Mouse (Mus musculus): ENCODE measurements at regions not wholly inside any gene's neighbourhood (a gene's known extent, or its start where the extent isn't known, plus 50 kb on each side); places are given as distances from the start of the nearest gene placed in this dataset.
A peak's percentile ranks its signal among the peaks of the same experiment; 100 is the strongest.

DNA sequence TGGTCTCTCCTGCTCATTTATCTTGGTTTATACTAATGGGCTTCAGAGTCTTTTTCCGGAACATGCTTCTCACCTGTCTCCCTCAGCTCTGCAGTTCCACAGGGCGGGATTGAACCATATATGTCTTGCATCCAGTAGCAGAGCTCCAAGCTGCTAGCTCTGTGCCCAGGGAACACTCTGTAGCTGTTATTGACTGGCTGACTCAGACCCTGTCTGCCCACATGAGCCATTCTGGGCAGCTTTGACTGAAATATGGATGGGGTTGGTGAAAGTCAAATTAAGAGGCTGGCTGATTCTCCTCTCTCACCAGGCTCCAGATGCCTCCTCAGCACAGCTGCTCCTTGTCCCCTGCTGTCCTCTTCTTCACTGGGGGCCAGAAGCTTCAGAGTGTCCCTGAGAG, 81.4 kb upstream of the Irf2bp2 start:
- DNase-seq: no peak

DNA sequence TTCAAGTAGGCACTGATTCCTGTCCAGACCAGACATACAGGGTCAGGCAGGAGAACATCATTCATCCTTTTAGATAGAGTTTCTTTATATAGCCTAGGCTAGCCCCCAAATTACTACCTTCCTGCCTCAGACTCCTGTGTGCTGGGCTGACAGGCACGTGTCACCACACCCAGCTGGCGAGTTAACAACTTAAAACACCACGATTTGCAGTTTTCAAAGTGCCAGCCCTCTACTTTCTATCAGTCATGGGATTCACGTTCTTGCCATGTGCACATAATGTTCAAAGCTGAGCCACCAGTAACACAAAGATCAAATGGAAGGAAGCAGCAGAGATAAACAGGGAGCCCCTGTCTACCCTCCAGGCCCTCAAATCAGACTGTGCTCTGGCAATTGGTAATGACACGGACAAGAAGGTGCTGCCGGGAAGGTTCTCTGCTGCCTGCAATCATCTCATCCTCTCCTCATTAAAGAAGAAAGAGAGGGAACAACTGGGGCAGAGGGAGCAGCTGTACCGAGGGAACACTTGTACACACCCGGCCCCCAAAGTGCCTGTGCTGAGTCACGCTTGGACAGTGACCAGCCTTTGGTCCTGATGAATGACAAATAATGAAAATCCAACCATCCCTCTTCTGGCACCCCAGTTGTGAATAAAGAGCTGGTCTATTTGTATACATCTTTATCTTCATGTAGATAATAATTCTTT, 79.4 kb upstream of the Irf2bp2 start:
- DNase-seq: no peak

DNA sequence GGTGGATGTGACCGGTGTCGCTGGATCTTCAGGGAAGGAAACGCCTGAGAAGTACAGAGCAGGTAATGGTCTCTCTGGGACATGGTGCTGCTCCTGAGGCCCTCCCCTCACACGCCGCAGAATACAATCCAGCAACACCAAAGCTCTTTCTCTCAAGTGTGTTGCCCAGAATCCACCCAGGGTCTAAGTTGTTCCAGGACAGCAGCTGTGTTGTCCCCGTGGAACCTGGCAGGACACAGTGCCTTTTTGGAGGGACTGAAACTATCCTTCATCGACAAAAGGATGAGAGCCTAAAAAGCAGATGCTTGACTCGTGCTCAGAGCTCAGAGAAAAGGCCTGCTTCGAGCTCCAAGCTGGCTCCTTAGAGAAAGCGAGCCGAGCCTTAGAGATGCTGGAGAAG, 77.8 kb upstream of the Irf2bp2 start:
- no peak for DNase-seq

DNA sequence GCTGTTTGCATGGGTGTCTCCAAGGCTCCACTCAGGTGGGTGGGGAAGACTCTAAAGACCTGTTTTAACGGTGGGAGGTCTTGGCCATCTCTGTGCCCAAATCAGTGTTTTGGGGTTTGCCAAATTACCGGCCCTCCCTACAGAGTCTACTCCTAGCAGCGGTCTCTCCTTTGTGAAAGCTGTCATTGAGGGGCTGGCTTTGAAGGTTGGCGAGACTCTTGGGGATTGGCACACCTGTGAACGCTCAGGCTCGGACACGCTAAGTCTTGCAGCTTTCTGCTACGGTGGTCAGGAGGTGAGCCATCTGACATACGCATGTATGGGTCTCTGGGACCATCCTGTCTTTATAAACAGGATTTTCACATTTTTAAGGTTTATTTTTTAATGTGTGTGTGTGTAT, 76.1 kb upstream of the Irf2bp2 start:
- no peak for DNase-seq

DNA sequence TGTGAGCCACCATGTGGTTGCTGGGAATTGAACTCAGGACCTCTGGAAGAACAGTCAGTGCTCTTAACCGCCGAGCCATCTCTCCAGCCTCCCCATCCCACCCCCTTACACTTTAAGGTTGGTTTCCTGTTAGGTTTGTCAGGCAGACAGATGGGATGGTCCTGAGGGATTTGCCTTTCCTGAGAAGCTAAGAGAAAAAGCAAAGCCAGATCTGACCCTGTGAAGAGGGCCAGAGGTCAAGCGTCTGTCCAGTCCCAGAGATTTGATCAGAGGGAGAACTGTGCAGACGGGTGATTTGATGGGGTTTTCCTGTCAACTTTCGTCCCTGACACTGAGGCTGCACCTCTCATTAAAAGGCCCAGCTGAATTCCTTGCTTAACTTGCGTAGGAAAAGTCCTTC, 75.4 kb upstream of the Irf2bp2 start:
- no peak for DNase-seq

DNA sequence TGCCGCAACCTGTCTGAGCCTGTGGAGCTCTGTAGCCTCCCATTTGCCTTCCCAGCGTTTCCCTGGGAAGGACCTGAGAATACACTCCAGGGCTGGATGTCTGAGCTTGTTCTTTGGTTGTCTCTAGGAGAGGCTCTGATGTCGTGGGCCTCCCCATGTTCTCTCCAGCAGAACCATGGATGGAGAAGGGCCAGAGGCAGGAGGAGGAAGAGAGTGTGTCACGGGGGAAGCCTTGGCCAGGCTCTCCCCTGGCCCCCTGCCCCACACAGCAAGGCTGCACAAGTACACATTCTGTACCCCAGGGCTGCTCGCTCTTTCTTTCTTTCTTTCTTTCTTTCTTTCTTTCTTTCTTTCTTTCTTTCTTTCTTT, 74.9 kb upstream of the Irf2bp2 start:
- no peak for DNase-seq

DNA sequence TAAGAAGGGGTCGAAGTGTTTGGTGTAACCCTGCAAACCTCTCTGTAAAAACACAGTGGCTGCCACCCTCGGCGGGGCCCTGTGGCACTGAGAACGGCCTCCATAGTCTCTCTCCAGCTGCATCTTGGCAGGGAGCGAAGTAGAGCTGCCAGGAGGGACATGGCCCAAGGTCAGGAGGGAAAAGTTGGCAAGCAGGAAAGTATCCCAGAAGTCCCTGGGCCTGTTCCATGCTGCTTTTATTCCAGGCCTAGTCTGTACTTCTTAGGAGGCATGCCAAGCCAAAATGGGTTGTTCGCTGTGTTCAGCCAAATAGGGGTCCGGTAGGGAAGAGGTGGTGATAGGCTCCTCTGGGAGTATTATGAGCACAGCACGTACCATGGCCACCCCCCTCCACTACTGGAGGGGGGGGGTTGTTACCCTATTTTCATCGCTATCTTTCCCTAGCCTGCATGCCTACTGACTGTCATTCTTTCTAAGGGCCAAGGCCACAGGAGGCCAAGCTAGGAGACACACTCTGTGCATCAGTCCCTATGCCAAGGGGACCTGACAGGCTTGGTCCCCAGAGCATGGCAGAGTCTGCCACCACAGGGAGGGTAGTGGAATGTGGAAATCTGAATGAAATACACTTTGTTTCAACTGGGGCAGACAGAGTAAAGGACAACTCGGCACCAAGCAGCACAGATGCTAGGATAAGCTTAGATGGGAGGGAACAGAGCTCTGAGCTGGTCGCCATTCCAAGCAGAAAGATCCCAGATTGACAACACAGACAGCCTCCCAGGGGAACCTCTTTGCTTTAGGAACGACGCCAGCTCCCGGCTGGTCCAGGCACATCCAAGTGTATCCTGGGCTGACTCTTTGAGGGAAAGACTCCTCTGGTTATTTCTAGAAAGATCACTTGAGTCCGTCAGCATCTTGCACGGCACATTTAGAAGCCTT, 74.2 kb upstream of the Irf2bp2 start:
- DNase-seq: peak; percentile 64

DNA sequence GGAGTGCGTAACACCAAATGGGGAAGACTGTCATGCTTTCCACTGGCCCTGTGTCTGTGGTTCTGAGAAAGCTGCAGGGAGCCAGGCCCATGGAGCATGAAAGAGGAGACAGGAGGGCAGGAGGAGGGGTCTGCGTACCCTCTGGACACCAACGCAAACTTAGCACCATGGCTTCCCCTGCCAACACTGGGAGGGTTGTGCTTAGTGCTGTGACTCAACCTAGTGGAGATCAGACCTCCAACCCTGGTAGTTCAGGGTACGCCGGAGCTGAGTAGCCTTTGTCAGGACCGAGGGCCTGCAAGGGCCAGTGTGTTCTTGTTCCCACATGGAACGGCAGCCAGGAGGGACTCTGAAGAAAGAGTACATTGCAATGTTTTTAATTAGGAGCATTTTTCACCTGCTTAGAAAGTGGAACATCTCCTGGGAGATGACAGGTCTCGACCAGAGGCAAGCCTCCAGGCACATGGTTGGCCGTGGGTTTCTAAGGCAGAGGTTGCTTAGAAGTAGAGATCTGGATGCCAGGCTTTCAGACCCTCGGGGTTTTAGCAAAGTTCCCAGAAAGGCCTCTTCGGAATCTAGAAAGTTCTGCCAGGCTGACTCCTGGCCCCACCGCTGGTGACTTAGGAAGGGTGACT, 73.4 kb upstream of the Irf2bp2 start:
- no peak for DNase-seq

DNA sequence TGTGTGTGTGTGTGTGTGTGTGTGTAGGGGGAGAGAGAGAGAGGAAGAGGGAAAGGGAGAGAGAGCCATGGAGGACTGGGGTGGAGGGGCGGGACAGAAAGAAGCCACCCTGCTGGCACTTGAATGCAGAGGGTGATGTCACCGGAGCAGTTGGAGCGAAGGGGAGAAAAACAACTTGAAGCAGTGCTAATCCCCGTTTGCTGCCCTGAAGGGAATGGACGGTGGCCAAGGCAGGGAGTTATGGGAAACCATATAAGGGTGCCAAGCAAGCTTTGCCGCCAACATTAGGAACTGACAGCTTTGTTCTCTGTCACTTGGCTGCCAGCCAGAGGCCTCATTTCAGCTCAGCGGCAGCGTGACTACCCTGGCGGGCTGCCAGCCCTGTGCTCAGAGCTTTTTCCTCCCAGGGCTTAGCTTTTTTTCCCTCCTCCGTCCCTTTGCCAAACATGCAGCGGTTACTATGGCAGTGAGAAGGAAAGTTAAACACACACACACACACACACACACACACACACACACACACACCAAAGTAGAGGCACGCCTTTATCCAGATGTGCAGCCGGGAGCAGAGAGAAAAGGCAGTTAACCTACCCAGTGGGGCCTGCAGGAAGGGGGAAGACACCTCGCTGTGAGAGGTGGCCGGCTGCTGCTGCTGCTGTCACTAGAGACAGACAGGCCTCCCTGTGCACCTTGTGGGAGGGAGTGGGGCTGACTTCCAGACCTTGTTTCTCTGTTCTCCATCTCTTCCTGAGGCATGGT, 72.7 kb upstream of the Irf2bp2 start:
- DNase-seq: peak; percentile 100

DNA sequence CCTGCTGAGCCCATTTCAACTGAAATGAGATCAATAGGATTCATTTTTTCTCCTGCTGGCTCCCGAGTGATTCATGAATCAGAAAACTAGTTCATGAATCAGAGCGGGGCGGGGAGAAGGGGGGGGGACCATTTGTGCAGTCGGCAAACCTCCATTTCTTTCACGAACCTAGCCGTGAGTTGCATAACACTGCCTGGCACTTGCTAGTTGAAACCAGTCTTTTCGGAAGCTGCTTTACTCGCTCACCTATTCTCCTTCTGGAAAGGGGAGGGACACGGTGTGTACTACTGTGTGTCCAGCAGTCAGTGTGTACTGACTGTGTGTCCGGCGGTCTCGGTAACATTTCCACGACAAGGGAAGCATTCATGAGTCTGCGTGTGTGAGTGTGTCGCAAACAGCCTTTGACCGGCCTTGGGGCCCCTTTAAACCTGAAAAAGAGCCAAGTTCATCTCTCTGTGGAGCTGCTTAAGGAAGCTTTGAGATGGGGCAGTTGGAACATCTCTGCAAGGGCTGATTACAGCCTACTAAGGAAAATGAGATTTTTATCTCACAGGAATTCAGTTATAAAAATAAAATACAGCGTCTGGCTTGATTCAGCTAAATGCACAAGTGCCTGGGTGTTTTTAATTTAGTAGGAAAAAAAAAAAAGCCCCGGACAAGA, 71.9 kb upstream of the Irf2bp2 start:
- DNase-seq: peak; percentile 78

DNA sequence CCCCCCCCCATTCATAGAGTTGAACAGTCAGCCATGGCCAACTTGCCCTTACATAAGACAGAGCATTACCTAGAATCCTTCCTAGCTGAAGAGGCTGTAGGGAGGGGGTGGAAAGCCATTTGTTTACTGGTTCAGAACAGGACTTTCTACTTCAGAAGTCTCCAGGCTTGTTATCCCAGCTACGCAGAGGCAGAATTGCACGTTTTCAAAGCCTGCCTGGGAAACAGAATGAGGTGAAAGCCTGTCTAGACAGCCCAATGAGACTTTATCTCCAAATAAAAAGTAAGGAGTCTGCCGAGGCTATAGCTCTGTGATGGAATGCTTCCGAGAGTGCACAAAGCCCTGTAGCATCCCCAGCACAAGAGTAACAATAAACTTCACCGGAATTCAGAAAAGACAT, 71.1 kb upstream of the Irf2bp2 start:
- DNase-seq: no peak

DNA sequence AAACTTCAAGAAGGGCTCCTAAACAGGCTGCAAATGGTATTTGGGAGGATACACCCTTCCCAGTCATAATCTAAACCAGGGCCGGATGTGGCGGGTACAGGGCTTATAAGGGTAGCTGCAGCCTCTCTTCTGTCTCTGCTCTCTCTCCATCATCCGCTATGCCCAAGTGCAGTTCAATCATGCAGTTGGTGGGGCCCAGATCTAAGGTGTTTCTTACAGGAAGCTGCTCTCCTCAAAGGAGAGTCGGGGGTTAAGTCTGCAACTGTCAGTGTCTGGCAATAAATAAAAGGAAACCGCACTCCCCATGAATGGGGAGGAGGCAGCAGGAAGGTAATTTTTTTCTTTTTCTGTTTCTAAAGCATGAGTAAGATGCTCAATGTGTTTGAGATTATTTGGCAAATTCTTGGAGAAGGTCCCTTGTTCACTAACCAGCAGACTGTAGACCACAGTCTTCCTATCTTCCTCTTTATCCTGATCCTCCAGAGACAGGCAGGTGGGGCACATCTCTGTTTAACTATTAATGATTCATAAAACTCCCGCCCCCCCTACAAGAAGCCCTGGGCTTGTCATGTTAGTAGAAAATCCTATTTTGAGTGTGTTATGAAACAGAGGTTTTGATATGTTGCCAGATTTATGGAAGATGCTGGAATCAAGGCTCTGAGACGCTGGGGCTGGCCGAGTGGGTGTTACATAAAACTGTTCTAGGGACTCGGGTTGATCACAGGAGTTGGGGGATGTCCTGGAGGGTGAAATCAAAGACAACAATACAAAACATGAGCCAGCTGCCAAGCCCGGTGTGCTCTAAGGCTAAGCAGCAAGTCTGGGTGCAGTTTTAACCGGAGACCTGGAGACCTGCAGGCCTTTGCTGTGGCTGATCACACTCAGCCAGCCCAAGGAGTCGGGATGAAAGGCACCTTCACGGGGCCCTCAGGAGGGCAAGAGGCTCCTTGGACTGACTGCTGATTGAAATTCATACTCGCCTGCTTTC, 69.3 kb upstream of the Irf2bp2 start:
- no peak for DNase-seq

DNA sequence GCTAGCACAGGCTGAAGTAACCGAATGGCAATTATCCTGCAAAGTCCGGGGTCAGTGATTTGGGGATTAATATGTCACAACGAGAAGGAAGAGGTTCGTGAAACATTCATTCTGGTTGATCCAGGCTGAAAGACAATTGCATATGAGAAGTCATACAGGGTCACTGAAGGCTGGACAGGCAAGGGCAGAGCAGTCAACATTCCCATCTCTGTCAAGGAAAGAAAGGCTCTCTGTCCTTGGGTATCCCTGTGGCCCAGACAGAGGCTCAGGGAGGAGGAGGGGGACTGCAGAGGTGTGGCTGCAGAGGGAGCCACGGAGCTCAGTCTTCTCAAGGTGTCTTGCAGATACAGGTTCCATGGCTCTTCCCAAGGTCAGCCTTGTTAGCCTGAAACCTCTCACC, 68.4 kb upstream of the Irf2bp2 start:
- DNase-seq: no peak

DNA sequence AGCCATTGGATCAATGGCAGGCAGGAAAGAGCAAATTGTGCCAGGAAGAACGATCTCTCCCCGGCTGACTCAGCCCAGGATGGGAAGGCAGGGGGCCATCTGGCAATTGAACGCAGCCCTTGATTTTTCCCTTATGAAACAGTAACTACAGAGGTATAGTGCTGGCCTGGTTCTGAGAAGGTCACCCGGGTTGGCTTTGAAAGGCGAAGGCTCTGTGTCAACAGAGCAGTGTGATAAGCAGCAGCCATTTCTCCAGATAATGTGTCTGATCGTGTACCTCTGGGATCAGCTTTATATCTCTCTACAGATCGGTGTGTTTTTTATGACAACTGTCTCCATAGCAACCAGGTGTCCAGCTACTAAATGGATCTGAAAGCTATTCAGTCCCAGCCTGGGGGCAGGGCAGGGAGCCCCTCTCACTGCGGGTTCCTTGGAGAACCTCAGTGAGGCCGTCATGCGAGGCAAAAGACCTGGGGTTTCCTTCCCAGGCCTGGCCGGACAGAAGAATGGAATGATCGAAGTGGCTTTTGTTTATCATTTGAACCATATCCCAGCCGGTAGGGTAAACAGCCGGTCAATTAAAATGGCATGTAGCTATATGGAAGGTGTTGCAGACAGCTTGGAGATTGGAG, 67.8 kb upstream of the Irf2bp2 start:
- peak; percentile 43 for DNase-seq

DNA sequence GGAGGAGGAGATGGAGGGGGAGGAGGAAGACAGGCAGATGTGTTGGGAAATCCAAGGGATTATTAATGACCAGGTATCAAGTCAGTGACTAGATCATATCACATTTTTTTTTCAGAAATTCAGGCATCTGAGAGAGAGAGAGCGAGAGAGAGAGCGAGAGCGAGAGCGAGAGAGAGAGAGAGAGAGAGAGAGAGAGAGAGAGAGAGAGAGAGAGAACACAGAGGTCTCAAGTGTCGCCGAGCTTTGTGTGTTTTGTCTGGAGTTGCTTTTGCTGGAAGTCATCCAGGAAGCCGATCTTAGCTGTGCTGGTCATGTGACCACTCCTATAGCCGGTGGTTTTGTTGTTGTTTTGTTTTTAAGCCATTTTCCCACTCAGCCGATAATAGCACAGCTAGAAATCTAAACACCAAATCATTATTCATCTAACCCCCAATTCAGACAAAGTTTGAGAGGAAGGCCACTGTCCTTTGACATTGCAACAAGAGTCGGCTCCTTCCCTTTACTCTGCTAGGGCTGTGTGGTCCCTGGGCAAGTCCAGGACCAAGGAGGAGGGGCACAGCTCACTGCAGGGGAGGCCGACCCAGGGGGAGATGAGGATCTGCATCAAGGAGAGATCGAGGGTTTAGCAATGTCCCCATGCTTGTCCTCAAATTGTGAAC, 67.0 kb upstream of the Irf2bp2 start:
- no peak for DNase-seq

DNA sequence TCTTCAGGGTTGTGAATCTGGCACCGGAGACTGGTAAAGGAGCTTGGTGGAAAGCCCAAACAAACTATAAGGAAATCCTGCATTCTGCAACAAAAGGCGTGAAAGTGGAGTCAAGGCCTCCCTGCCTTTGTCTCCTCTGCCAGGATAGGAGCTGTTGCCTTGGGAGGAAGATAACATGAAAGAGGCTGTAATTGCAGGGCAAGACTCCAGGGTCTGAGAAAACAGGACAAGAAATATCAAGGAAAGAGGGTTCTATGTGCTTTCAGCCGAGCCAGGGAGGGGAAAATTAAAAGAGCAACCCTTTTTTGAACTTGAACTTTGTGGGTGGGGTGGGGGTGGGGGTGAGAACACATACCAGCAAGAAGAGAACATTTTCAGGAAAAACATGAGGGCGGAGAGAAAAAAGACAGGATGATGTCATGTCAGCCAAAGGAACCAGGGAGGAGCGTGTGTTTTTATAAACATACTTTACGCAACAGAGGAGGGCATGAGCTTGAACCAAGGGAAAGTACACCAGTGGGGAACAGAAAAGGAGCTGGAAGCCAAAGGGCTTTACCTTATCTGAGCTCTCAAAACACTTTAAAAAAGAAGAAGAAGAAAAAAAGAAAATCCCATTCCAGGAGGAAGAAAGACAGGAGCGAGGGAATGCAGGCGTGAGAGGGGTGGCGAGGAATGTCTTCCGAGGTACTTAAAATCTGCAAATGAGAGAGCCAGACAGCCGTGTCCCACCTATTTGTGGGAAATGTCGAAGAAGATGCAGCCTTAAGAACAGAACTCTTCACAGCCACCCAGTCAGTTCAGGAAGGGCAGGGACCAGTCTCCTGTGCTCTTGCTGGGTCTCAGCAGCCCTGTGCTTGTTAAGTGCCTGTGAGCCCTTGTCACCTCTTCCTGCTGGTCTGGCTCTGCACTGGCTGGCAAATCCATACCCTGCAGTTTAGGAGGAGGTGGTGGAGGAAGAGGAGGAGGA, 66.2 kb upstream of the Irf2bp2 start:
- DNase-seq: no peak

DNA sequence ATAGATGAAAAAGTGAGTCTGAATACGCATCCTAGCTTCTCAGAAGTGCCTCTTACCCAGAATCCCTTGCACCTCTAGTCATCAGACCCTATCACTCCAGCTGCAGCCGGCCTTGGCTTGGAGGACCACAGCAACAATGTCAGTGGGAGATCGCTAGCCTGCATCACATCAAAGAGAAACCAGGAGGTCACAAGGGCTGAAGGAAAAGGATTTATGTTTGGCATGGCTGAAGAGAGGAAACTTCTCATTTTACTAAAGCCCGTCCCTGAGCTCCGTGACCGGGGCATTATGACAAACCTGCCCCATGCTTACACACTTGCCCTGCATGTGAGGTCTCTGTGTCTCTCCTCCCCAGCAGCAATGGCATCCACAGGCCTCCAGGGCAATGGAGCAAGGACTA, 63.8 kb upstream of the Irf2bp2 start:
- no peak for DNase-seq

DNA sequence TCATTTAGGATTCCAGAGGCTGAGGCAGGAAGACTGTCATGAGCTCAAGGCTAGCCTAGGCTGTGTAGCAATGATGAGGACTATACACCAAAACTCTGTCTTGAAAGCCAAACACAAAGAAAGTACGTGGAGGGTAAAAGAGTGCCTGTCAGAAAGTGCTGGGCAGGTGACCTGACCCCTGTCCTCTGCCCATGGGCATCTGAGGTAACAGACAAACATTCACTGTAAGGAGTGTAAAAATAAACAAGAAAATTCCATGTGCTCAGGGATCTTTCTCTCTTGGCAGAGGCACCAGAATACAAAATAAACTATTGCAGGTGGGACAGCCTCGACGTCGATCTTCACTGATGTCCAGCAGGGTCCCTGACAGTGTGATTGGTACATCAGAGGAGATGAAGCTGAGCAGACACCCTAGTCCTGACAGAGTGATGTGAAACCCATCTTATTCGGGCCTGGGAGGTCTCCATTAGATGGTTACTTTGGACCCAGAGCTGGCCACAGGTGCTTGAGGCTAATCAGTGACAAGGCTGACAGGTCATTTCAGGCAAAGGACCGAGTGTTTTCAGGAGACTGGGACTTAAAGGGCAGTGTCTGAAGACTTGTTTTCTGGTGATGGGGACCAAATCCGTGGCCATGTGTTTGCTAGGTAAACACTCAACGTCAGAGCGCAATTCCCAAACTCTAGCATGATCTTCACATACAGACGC, 62.9 kb upstream of the Irf2bp2 start:
- no peak for DNase-seq

Data from cerebellum, adult 8-10 months (tissue).